Mouse (Mus musculus): ENCODE data around the gene Ago3. TPM values are rescaled to one million over a fixed set of nuclear protein-coding genes. Genes with fewer than 3 reads are reported as not detected.

The Ago3 gene
- total and polyA plus RNA-seq, 3 experiments, result 7.3 to 7.9 TPM; not detected in 1

- no peak overlapping the region for H3K9ac ChIP-seq (ENCODE audit: control insufficient read depth, low read depth, low read length, poor library complexity, severe bottlenecking)
- peaks cover 0 to 11% of the 10 kb centered on the region in 2 experiments; a peak in 2 of 4 replicates for H3K36me3 ChIP-seq (ENCODE audit: control insufficient read depth in 1 of 2, insufficient read depth in 2 of 2, low read length in 2 of 2)
- H3K27me3 ChIP-seq (ENCODE audit: control insufficient read depth in 1 of 2, insufficient read depth in 2 of 2, low read length in 2 of 2), result no peaks in the 10 kb centered on the region
- DNase-seq (ENCODE audit: low read depth, low spot score), result peak; percentile 56
- H3K9me3 ChIP-seq (replicated peaks; ENCODE audit: insufficient read depth, low read length), result no peaks in the 10 kb centered on the region
- peaks cover 0 to 11% of the 10 kb centered on the region in 2 experiments; a peak in 3 of 4 replicates for H3K4me1 ChIP-seq (ENCODE audit: control insufficient read depth in 1 of 2, insufficient read depth in 2 of 2, low read length in 2 of 2)
- H3K4me3 ChIP-seq (ENCODE audit: control insufficient read depth in 1 of 2, insufficient read depth in 1 of 2, low read depth in 2 of 2, low read length in 2 of 2), result no peak overlapping the region
- no peak overlapping the region for H3K27ac ChIP-seq (ENCODE audit: control insufficient read depth, low read depth, low read length)
- peaks cover 1% of the 10 kb centered on the region; the same call in 1 of the 2 replicates for H3K79me2 ChIP-seq (ENCODE audit: control insufficient read depth, insufficient read depth, low read length, poor library complexity)
- TF ChIP-seq SIN3A (IDR thresholded peaks at IDR 0.05; ENCODE audit: low read length) (peak; percentile 62; the same call in 1 of the 2 replicates), NELFE (IDR thresholded peaks at IDR 0.05; ENCODE audit: low read depth, low read length) (no peak), RCOR1 (IDR thresholded peaks at IDR 0.05; ENCODE audit: low read depth, low read length) (no peak), MXI1 (IDR thresholded peaks at IDR 0.05; ENCODE audit: low read depth, low read length) (0 out of 2 replicates have a peak, but pooled peaks have one; percentile 45), MYC (IDR thresholded peaks at IDR 0.05; ENCODE audit: low read depth, low read length) (no peak), UBTF (IDR thresholded peaks at IDR 0.05; ENCODE audit: borderline replicate concordance, insufficient read depth, low read depth, low read length) (no peak), HCFC1 (IDR thresholded peaks at IDR 0.05; ENCODE audit: low read depth, low read length) (no peak), MEF2A (IDR thresholded peaks at IDR 0.05; ENCODE audit: extremely low read depth, insufficient replicate concordance, low read depth, low read length, poor library complexity, severe bottlenecking) (no peak), EP300 (IDR thresholded peaks at IDR 0.05; ENCODE audit: low read depth in 1 of 2, low read length in 2 of 2) (no peak)
Measured at GRCm38 (mm10) chr4:126473031-126473430, 43.7 kb upstream of the Ago3 start.

- TF ChIP-seq ZNF384 (IDR thresholded peaks at IDR 0.05; ENCODE audit: low read depth, low read length) (peak; percentile 54; the same call in 1 of the 2 replicates), CTCF (IDR thresholded peaks at IDR 0.05 in 2 of 3, conservative IDR thresholded peaks at IDR 0.05 in 1 of 3; ENCODE audit: control insufficient read depth in 1 of 3, insufficient read depth in 1 of 3, low read depth in 2 of 3, low read length in 3 of 3, poor library complexity in 1 of 3, severe bottlenecking in 1 of 3) (no peak), TAL1 (IDR thresholded peaks at IDR 0.05; ENCODE audit: low read length) (no peak), SIN3A (IDR thresholded peaks at IDR 0.05; ENCODE audit: low read length) (peak; percentile 64), MXI1 (IDR thresholded peaks at IDR 0.05; ENCODE audit: low read depth, low read length) (peak; percentile 65)
- peak; percentile 76 for DNase-seq (ENCODE audit: low read depth, low spot score)
Measured at GRCm38 (mm10) chr4:126469334-126469733, 40.0 kb upstream of the Ago3 start.

GRCm38 (mm10) chr4:126468925-126469324 is 39.6 kb upstream of the Ago3 start:
- Histone ChIP-seq H3K4me1 (ENCODE audit: control insufficient read depth in 1 of 2, insufficient read depth in 2 of 2, low read length in 2 of 2) (peaks cover 0 to 23% of the 10 kb centered on the region in 2 experiments), H3K27ac (ENCODE audit: control insufficient read depth, low read depth, low read length) (peak overlapping the region; percentile 85), H3K9me3 (replicated peaks; ENCODE audit: insufficient read depth, low read length) (no peaks in the 10 kb centered on the region), H3K36me3 (ENCODE audit: control insufficient read depth in 1 of 2, insufficient read depth in 2 of 2, low read length in 2 of 2) (peaks cover 0 to 11% of the 10 kb centered on the region in 2 experiments; a peak in 2 of 4 replicates), H3K79me2 (ENCODE audit: control insufficient read depth, insufficient read depth, low read length, poor library complexity) (peaks cover 10% of the 10 kb centered on the region), H3K4me3 (ENCODE audit: control insufficient read depth in 1 of 2, insufficient read depth in 1 of 2, low read depth in 2 of 2, low read length in 2 of 2) (peak overlapping the region; percentile 35 to 93), H3K9ac (ENCODE audit: control insufficient read depth, low read depth, low read length, poor library complexity, severe bottlenecking) (peak overlapping the region; percentile 54), H3K27me3 (ENCODE audit: control insufficient read depth in 1 of 2, insufficient read depth in 2 of 2, low read length in 2 of 2) (no peaks in the 10 kb centered on the region)
- DNase-seq (ENCODE audit: low read depth, low spot score), result peak; percentile 89
- TF ChIP-seq TCF12 (IDR thresholded peaks at IDR 0.05; ENCODE audit: low read depth, low read length) (peak; percentile 83), ELF1 (IDR thresholded peaks at IDR 0.05; ENCODE audit: low read depth, low read length) (no peak), CTCF (IDR thresholded peaks at IDR 0.05 in 2 of 3, conservative IDR thresholded peaks at IDR 0.05 in 1 of 3; ENCODE audit: control insufficient read depth in 1 of 3, insufficient read depth in 1 of 3, low read depth in 2 of 3, low read length in 3 of 3, poor library complexity in 1 of 3, severe bottlenecking in 1 of 3) (no peak), BHLHE40 (IDR thresholded peaks at IDR 0.05; ENCODE audit: borderline replicate concordance, low read depth, low read length) (no peak), MAX (IDR thresholded peaks at IDR 0.05; ENCODE audit: low read length) (no peak; the same call in 1 of the 2 replicates), RCOR1 (IDR thresholded peaks at IDR 0.05; ENCODE audit: low read depth, low read length) (peak; percentile 41), MAFK (IDR thresholded peaks at IDR 0.05; ENCODE audit: borderline replicate concordance, low read depth, low read length) (no peak), SMC3 (IDR thresholded peaks at IDR 0.05; ENCODE audit: low read depth, low read length) (no peak), E2F4 (IDR thresholded peaks at IDR 0.05; ENCODE audit: borderline replicate concordance, low read depth, low read length) (no peak), RAD21 (IDR thresholded peaks at IDR 0.05; ENCODE audit: low read depth, low read length) (no peak), GABPA (IDR thresholded peaks at IDR 0.05; ENCODE audit: low read depth, low read length) (no peak), USF2 (IDR thresholded peaks at IDR 0.05; ENCODE audit: borderline replicate concordance in 1 of 2, insufficient read depth in 1 of 2, low read depth in 1 of 2, low read length in 2 of 2) (no peak), MYB (IDR thresholded peaks at IDR 0.05; ENCODE audit: low read depth, low read length) (no peak), POLR2A (IDR thresholded peaks at IDR 0.05; ENCODE audit: control insufficient read depth in 1 of 2, insufficient read depth in 1 of 2, low read depth in 1 of 2, low read length in 2 of 2, poor library complexity in 1 of 2) (peak in 1 of 2 experiments; percentile 12; a peak in 1 of 4 replicates)

More at GRCm38 (mm10) chr4:126469334-126469733, 40.0 kb upstream of the Ago3 start:
- H3K9me3 ChIP-seq (replicated peaks; ENCODE audit: insufficient read depth, low read length), result no peaks in the 10 kb centered on the region
- H3K9ac ChIP-seq (ENCODE audit: control insufficient read depth, low read depth, low read length, poor library complexity, severe bottlenecking), result peak overlapping the region; percentile 25
- H3K4me1 ChIP-seq (ENCODE audit: control insufficient read depth in 1 of 2, insufficient read depth in 2 of 2, low read length in 2 of 2), result peaks cover 0 to 23% of the 10 kb centered on the region in 2 experiments
- H3K36me3 ChIP-seq (ENCODE audit: control insufficient read depth in 1 of 2, insufficient read depth in 2 of 2, low read length in 2 of 2), result peaks cover 0 to 11% of the 10 kb centered on the region in 2 experiments; a peak in 2 of 4 replicates
- H3K4me3 ChIP-seq (ENCODE audit: control insufficient read depth in 1 of 2, insufficient read depth in 1 of 2, low read depth in 2 of 2, low read length in 2 of 2), result no peak overlapping the region
- peaks cover 10% of the 10 kb centered on the region for H3K79me2 ChIP-seq (ENCODE audit: control insufficient read depth, insufficient read depth, low read length, poor library complexity)
- peak overlapping the region; percentile 85 for H3K27ac ChIP-seq (ENCODE audit: control insufficient read depth, low read depth, low read length)
- no peaks in the 10 kb centered on the region for H3K27me3 ChIP-seq (ENCODE audit: control insufficient read depth in 1 of 2, insufficient read depth in 2 of 2, low read length in 2 of 2)

Data from MEL (cell line).